Mouse (Mus musculus) lung, postnatal 0 days (tissue): Measurements from ENCODE around the gene Cadm2.

Experiments
- CTCF ChIP-seq: IDR thresholded peaks from 2 replicates; pipeline ENCODE4 v1.5.1; 2016; ENCODE audit warnings: antibody characterized with exemption, mild to moderate bottlenecking
- EP300 ChIP-seq: IDR thresholded peaks from 2 replicates; pipeline ENCODE4 v1.6.1; 2016; ENCODE audit warnings: antibody characterized with exemption, mild to moderate bottlenecking, control low read depth

DNA sequence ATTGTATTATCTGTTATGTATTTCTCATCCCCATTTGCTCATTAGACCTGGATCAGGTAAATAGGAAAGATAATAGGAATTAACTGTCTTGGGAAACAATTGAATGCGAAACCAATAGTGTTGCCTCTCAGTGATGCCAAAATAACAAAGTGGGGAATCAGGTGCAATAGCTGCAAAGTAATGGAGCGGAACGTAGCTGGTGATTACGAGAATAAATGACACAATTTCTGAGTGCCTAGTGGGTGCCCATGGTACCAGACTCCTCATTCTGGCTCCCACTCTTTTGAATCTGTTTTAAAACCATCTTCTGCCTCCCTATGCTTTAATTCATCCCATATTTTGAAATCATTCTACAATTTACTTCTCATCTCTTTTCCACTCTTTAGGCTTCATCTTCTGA, 851.2 kb downstream of the Cadm2 start:
- no peak for TF ChIP-seq CTCF
- TF ChIP-seq EP300 = no peak
